Mouse (Mus musculus): ENCODE data around the gene Hist1h3h.

DNA sequence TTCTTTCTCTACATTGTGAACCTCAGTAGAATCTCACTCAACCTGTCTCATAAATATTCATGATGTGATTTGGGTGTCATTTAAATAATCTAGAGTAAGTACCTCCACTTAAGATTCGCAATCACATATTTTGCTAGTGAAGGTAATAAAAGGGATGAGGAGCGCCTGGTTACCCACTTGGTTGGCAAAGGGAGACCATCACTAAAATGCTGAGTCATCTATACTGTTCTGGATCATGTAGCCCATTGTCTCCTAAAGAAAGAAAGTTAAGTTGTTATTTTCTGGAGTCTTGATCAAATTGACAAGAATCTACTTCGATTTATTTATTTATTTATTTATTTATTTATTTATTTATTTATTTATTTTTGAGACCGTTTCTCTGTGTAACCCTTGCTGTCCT lies 10.8 kb upstream of the Hist1h3h start:
- TF ChIP-seq CTCF (conservative IDR thresholded peaks at IDR 0.05; ENCODE audit: insufficient read depth, insufficient read length, low read depth, low read length) (no peak), POLR2A (IDR thresholded peaks at IDR 0.05; ENCODE audit: low read depth, low read length) (no peak)
